Mouse (Mus musculus) E14TG2a.4 (cell line): Measurements from ENCODE around the gene Dner.

Experiments
- H3K27me3 ChIP-seq: 2 replicates; pipeline ENCODE4 v1.6.1; 2014; ENCODE audit warnings: low read length, control low read depth; ENCODE audit not compliant: insufficient read depth
- H3K36me3 ChIP-seq: 2 replicates; pipeline ENCODE4 v1.6.1; 2014; ENCODE audit warnings: low read length, control low read depth; ENCODE audit not compliant: insufficient read depth
- H3K4me1 ChIP-seq: replicated peaks from 2 replicates; pipeline ENCODE4 v1.6.1; 2014; ENCODE audit warnings: low read depth, low read length, control low read depth
- H3K4me3 ChIP-seq: replicated peaks from 2 replicates; pipeline ENCODE4 v1.5.1; 2014; ENCODE audit warnings: mild to moderate bottlenecking, low read length
- H3K9me3 ChIP-seq: 2 replicates; pipeline ENCODE4 v1.6.1; 2014; ENCODE audit warnings: low read length, control low read depth
- CTCF ChIP-seq: conservative IDR thresholded peaks from 2 replicates; pipeline ENCODE4 v1.5.1; 2014; ENCODE audit warnings: low read length
- NANOG ChIP-seq: IDR thresholded peaks from 2 replicates; pipeline ENCODE4 v1.6.1; 2014; ENCODE audit warnings: borderline replicate concordance, low read length, mixed read lengths
- POU5F1 ChIP-seq: IDR thresholded peaks from 2 replicates; pipeline ENCODE4 v1.6.1; 2014; ENCODE audit warnings: low read length, borderline replicate concordance

Dner gene

GRCm38 (mm10) chr1:84382064-84382463 lies 314.0 kb downstream of the Dner start:
- Histone ChIP-seq H3K9me3 (peaks cover 11% of the 10 kb centered on the region), H3K36me3 (no peaks in the 10 kb centered on the region), H3K4me3 (no peak overlapping the region), H3K4me1 (peaks cover 9% of the 10 kb centered on the region), H3K27me3 (no peaks in the 10 kb centered on the region)
- no peak for TF ChIP-seq CTCF
- no peak for TF ChIP-seq NANOG
- TF ChIP-seq POU5F1, result no peak

GRCm38 (mm10) chr1:84380895-84381294 lies 315.1 kb downstream of the Dner start:
- Histone ChIP-seq H3K4me3 (no peak overlapping the region), H3K9me3 (peaks cover 11% of the 10 kb centered on the region), H3K4me1 (peaks cover 5% of the 10 kb centered on the region), H3K36me3 (no peaks in the 10 kb centered on the region), H3K27me3 (no peaks in the 10 kb centered on the region)
- TF ChIP-seq CTCF (no peak), POU5F1 (no peak), NANOG (no peak)

- H3K9me3 ChIP-seq, result no peaks in the 10 kb centered on the region
- no peak for TF ChIP-seq NANOG
- TF ChIP-seq CTCF, result no peak
- no peak for TF ChIP-seq POU5F1
- no peaks in the 10 kb centered on the region for H3K36me3 ChIP-seq
- no peaks in the 10 kb centered on the region for H3K4me1 ChIP-seq
- no peak overlapping the region for H3K4me3 ChIP-seq
- no peaks in the 10 kb centered on the region for H3K27me3 ChIP-seq
Observed at GRCm38 (mm10) chr1:84367733-84368132, 328.3 kb downstream of the Dner start.

GRCm38 (mm10) chr1:84366553-84366952 lies 329.5 kb downstream of the Dner start:
- TF ChIP-seq NANOG (no peak), CTCF (no peak), POU5F1 (no peak)
- Histone ChIP-seq H3K36me3 (no peaks in the 10 kb centered on the region), H3K9me3 (no peaks in the 10 kb centered on the region), H3K4me1 (no peaks in the 10 kb centered on the region), H3K4me3 (no peak overlapping the region), H3K27me3 (no peaks in the 10 kb centered on the region)

- H3K27me3 ChIP-seq, result no peaks in the 10 kb centered on the region
- TF ChIP-seq CTCF (no peak), NANOG (no peak), POU5F1 (no peak)
- 0 out of 2 replicates have a peak, but pooled peaks cover 3% of the 10 kb centered on the region for H3K4me1 ChIP-seq
- H3K4me3 ChIP-seq, result no peak within 1 kb of the TSS
- H3K9me3 ChIP-seq, result no peaks in the 10 kb centered on the region
- no peaks in the 10 kb centered on the region for H3K36me3 ChIP-seq
Observed at GRCm38 (mm10) chr1:84363967-84364366, 332.1 kb downstream of the Dner start, which contains the start of gene Pid1. TSS of gene Pid1 (minus strand) at chr1:84364180.

GRCm38 (mm10) chr1:84362709-84363617 lies 333.1 kb downstream of the Dner start:
- TF ChIP-seq CTCF, result no peak
- no peaks in the 10 kb centered on the region for H3K9me3 ChIP-seq

GRCm38 (mm10) chr1:84362209-84362608 lies 333.8 kb downstream of the Dner start:
- 0 out of 2 replicates have a peak, but pooled peaks cover 3% of the 10 kb centered on the region for H3K4me1 ChIP-seq
- H3K36me3 ChIP-seq, result no peaks in the 10 kb centered on the region
- H3K4me3 ChIP-seq, result no peak overlapping the region
- no peaks in the 10 kb centered on the region for H3K27me3 ChIP-seq
- TF ChIP-seq CTCF, result no peak
- TF ChIP-seq POU5F1, result no peak
- no peak for TF ChIP-seq NANOG
- no peaks in the 10 kb centered on the region for H3K9me3 ChIP-seq

More at GRCm38 (mm10) chr1:84362709-84363617, 333.1 kb downstream of the Dner start:
- 0 out of 2 replicates have a peak, but pooled peaks cover 3% of the 10 kb centered on the region for H3K4me1 ChIP-seq
- H3K4me3 ChIP-seq, result no peak overlapping the region
- H3K36me3 ChIP-seq, result no peaks in the 10 kb centered on the region
- H3K27me3 ChIP-seq, result no peaks in the 10 kb centered on the region

GRCm38 (mm10) chr1:84361389-84361788 lies 334.6 kb downstream of the Dner start:
- Histone ChIP-seq H3K4me3 (no peak overlapping the region), H3K4me1 (0 out of 2 replicates have a peak, but pooled peaks cover 3% of the 10 kb centered on the region), H3K36me3 (no peaks in the 10 kb centered on the region), H3K9me3 (no peaks in the 10 kb centered on the region), H3K27me3 (no peaks in the 10 kb centered on the region)
- no peak for TF ChIP-seq CTCF
- TF ChIP-seq NANOG, result no peak
- no peak for TF ChIP-seq POU5F1
